Mouse (Mus musculus): ENCODE measurements around the gene Pcgf2.

Gene Pcgf2

GRCm38 (mm10) chr11:97728311-97728710 is 28.0 kb upstream of the Pcgf2 start:
- TF ChIP-seq GATA4 (IDR thresholded peaks at IDR 0.05; ENCODE audit: insufficient replicate concordance, low read length): no peak

DNA sequence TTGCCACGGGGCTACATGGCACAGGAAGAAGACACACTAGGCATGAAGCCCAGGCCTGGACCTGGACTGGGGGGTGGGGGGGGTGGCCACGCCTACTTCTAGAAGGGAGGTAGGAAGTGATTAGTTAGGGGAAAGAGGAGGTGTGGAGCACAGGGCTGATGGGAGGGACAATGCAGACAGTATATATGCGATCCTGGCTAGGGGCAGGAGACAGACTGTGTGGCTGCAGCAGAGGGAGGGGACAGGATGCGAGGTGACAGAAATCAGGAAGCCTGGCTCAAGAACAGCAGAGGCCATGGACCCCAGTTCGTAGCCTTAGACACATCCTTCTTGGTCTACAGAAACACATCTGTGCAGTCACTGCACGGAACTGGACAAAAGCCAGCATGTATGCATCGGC is 23.4 kb upstream of the Pcgf2 start:
- TF ChIP-seq GATA4 (IDR thresholded peaks at IDR 0.05; ENCODE audit: insufficient replicate concordance, low read length): no peak

GRCm38 (mm10) chr11:97721338-97721737 is 21.0 kb upstream of the Pcgf2 start:
- TF ChIP-seq GATA4 (IDR thresholded peaks at IDR 0.05; ENCODE audit: insufficient replicate concordance, low read length): no peak

DNA sequence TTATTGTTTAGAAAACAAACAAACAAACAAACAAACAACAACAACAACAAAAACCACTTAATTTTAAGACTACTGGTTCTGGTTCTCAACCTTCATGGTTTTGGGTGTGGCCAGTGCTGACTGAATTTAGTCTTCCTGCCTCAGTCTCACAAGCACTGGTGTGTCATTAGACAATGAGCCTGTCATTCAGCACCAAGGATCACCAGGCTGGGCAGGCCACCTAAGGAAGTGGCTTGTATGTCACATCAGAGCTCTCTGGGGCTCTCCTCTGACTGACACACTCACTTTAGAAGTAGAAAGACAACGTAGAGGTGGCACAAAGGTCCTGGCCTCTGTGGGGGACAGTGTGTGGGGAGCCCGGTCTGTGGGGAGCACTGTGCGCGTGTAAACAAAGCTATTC is 18.7 kb upstream of the Pcgf2 start:
- no peak for TF ChIP-seq GATA4 (IDR thresholded peaks at IDR 0.05; ENCODE audit: insufficient replicate concordance, low read length)

GRCm38 (mm10) chr11:97718281-97718860 is 18.1 kb upstream of the Pcgf2 start:
- no peak for TF ChIP-seq GATA4 (IDR thresholded peaks at IDR 0.05; ENCODE audit: insufficient replicate concordance, low read length)

DNA sequence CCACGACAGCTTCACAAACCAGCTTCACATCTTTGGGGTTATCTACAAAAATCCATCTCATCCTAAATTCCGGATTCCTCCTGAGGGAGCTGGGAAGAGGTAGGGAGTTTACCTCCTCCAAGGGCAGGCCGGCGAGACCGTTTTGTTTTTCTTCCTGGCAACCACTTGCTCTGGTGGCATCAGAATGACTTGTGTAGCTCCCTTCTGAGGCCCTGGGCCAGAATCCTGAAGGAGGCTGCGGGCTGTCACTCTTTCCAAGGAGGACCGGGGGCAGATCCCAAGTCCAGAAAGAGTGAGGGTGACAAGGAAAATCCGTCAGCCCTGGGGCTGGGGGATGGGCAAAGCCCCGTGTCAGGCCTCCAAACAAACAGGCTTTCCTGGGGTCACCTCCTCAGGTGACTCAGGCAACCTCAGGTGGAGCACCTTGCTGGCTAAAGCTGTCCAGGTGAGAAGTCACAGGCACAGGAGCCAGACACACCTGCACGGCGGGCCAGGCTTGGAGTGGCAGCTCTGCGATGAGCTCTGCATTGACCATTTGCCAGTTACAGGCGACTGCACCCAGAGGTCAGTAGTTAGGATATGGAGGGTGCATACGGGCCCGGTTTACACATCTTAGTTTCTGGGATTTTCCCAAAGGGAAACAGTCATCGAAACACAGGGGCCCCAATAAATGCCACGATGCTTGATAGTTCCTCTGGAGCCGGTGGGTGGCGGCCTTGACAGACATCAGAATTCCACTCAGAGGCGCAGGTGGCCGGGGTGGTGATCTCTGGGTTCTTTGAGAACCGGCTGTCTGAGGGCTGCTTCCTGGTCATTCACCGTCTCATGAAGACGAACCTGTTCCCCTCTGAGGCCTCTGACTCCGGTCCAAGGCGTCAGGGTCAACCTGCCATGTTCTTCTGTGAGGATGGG is 17.3 kb upstream of the Pcgf2 start:
- no peak for TF ChIP-seq GATA4 (IDR thresholded peaks at IDR 0.05; ENCODE audit: insufficient replicate concordance, low read length)

DNA sequence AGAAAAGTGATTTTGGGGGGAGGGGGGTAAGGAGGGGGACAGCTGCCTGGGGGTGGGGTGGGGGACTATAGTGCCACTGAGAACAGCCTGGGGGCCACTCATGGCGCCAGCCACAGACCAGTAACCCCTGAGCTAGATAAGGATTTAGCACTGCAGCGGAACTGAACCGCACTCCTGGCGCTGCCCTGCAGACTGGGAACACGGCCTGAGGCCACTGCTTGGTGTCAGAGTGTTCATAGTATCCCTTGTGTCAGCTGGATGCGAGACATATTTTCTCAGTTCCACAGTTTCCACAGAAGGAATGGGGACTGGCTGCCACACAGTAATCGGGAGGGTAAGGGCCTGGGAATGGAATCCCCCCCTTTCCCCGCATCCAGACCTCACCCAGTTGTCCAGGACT is 15.7 kb upstream of the Pcgf2 start:
- TF ChIP-seq GATA4 (IDR thresholded peaks at IDR 0.05; ENCODE audit: insufficient replicate concordance, low read length): no peak

- TF ChIP-seq GATA4 (IDR thresholded peaks at IDR 0.05; ENCODE audit: insufficient replicate concordance, low read length): peak; percentile 28; the same call in 1 of the 2 replicates
Measured at GRCm38 (mm10) chr11:97714784-97715760, 14.8 kb upstream of the Pcgf2 start.

GRCm38 (mm10) chr11:97714356-97714755 is 14.1 kb upstream of the Pcgf2 start:
- no peak for TF ChIP-seq GATA4 (IDR thresholded peaks at IDR 0.05; ENCODE audit: insufficient replicate concordance, low read length)

GRCm38 (mm10) chr11:97713896-97714295 is 13.6 kb upstream of the Pcgf2 start:
- TF ChIP-seq GATA4 (IDR thresholded peaks at IDR 0.05; ENCODE audit: insufficient replicate concordance, low read length): no peak

- TF ChIP-seq GATA4 (IDR thresholded peaks at IDR 0.05; ENCODE audit: insufficient replicate concordance, low read length): no peak
Measured at GRCm38 (mm10) chr11:97712286-97712685, 12.0 kb upstream of the Pcgf2 start.

DNA sequence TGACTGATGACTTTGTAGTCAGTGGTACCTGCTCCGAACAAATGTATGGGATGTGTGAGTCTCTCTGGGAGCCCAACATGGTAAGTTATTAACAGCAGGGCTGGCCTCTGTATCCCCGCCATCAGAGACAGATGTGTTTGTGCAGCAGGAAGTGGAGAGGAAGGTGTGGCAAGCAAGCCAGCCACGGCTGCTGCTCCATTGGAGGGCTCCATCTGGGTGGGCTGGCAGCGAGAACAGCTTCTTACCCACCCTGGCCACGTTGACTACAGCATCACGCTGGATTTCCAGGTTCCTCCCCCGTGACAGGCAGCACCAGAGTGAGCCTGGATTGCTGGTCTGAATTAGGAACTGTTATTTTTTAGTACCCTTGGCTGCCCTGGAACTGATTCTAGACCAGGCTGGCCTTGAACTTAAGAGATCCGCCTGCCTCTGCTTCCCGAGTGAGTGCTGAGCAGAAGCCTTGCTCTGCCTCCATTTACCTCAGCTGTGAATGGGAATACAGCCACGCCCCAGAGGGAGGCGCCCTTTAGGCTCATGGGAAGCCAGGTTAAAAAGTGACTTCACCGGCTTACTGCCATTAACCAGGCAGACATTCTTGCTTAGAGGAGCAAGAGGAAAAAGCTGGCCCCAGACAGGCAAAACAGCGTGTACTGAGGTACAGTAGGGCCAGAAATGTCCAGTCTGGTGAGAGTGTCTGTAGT is 11.1 kb upstream of the Pcgf2 start:
- TF ChIP-seq GATA4 (IDR thresholded peaks at IDR 0.05; ENCODE audit: insufficient replicate concordance, low read length): no peak

GRCm38 (mm10) chr11:97703039-97703826 is 2.9 kb upstream of the Pcgf2 start, which contains the start of gene Psmb3:
TSS of gene Psmb3 (plus strand) at chr11:97703399.
- peak; percentile 22; the same call in 1 of the 2 replicates for TF ChIP-seq GATA4 (IDR thresholded peaks at IDR 0.05; ENCODE audit: insufficient replicate concordance, low read length)

DNA sequence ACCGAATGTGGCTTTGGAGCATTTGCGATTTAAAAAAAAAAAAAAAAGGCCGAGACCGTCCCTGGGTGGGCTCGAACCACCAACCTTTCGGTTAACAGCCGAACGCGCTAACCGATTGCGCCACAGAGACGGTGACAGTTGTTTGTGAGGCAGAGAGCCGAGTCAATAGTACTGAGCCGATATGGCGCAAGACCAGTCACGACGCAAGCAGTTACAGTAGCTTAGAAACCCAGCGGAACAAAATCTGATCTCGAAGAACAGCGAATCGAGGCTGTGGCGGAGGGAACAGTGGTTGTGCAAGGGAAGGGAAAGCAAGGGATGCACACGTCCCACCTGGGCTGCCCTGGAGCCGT is 2.1 kb upstream of the Pcgf2 start:
- no peak for TF ChIP-seq GATA4 (IDR thresholded peaks at IDR 0.05; ENCODE audit: insufficient replicate concordance, low read length)

Data from liver, adult (tissue).